Mouse (Mus musculus) kidney, embryonic 14.5 days (tissue): ENCODE results near the gene Parva. TPM values are rescaled to one million over a fixed set of nuclear protein-coding genes. Genes with fewer than 3 reads are reported as not detected.
A peak's percentile ranks its signal among the peaks of the same experiment; 100 is the strongest.

Source experiments
- ATAC-seq: fragments of 200-750 bp; cut with Nextera tagmentation; 2 replicates; pipeline ENCODE4 v1.8.0; 2017; ENCODE audit warnings: moderate number of reproducible peaks, mild to moderate bottlenecking, moderate TSS enrichment, moderate library complexity; ENCODE audit not compliant: low FRiP score, low TSS enrichment
- H3K27ac ChIP-seq: fragments of 300-500 bp; sonication (generic); 2 replicates; pipeline ENCODE4 v1.5.1; 2014; ENCODE audit warnings: low read depth, mild to moderate bottlenecking, low read length, moderate library complexity, mixed read lengths
- H3K27me3 ChIP-seq: fragments of 300-500 bp; sonication (generic); 2 replicates; pipeline ENCODE4 v1.6.1; 2014; ENCODE audit warnings: mild to moderate bottlenecking, low read length; ENCODE audit not compliant: control insufficient read depth, insufficient read depth
- H3K36me3 ChIP-seq: fragments of 300-500 bp; sonication (generic); 2 replicates; pipeline ENCODE4 v1.6.1; 2014; ENCODE audit warnings: low read length, mixed read lengths; ENCODE audit not compliant: control insufficient read depth, insufficient read depth
- H3K4me1 ChIP-seq: fragments of 300-500 bp; sonication (generic); 2 replicates; pipeline ENCODE4 v1.6.1; 2014; ENCODE audit warnings: low read length, mixed read lengths; ENCODE audit not compliant: control insufficient read depth, insufficient read depth
- H3K4me2 ChIP-seq: fragments of 300-500 bp; sonication (generic); replicated peaks from 2 replicates; pipeline ENCODE4 v1.6.1; 2014; ENCODE audit warnings: low read depth, mild to moderate bottlenecking, low read length
- H3K4me3 ChIP-seq: fragments of 300-500 bp; sonication (generic); 2 replicates; pipeline ENCODE4 v1.5.1; 2014; ENCODE audit warnings: mild to moderate bottlenecking, low read length
- H3K9ac ChIP-seq: fragments of 300-500 bp; sonication (generic); 2 replicates; pipeline ENCODE4 v1.6.1; 2014; ENCODE audit warnings: low read depth, mild to moderate bottlenecking, low read length, moderate library complexity
- H3K9me3 ChIP-seq: fragments of 300-500 bp; sonication (generic); 2 replicates; pipeline ENCODE4 v1.6.1; 2016; ENCODE audit warnings: low read length; ENCODE audit not compliant: control insufficient read depth
- WGBS: fragments of 180-500 bp; shearing (Covaris S2); extraction: QIAGEN DNeasy Blood & Tissue Kit; methylation state at CpG from one replicate; pipeline ENCODE4 v1.1.7; 2014; 5-methylcytosine and 5-hydroxymethylcytosine counted together
- polyA plus RNA-seq: library from polyadenylated mRNA; unstranded; fragments of >200 nt; fragmentation: Nextera tagmentation; extraction: Ambion mirVana; gene quantifications from 2 replicates; pipeline ENCODE4 v1.2.1, GENCODE M21; 2014

Gene Parva
- polyA plus RNA-seq, 1 experiment from 2014 or later, result 92.8 TPM

- H3K9ac ChIP-seq, result no peak overlapping the region
- no peak overlapping the region for H3K4me2 ChIP-seq
- no peaks in the 10 kb centered on the region for H3K9me3 ChIP-seq
- H3K27ac ChIP-seq, result peak overlapping the region; percentile 62; the same call in 1 of the 2 replicates
- WGBS, result 76% methylated on average over 1 of the region's 1 CpGs
- H3K4me3 ChIP-seq, result no peak overlapping the region
- H3K27me3 ChIP-seq, result no peaks in the 10 kb centered on the region
- H3K4me1 ChIP-seq, result peaks cover 12% of the 10 kb centered on the region
- no peaks in the 10 kb centered on the region for H3K36me3 ChIP-seq
- no peak for ATAC-seq
Measured at GRCm38 (mm10) chr7:112528059-112528458, 100.8 kb downstream of the Parva start.

- ATAC-seq, result 0 out of 2 replicates have a peak, but pooled peaks have one; percentile 59
- no peak overlapping the region for H3K4me2 ChIP-seq
- WGBS, result 40% methylated on average over 6 of the region's 6 CpGs
Measured at GRCm38 (mm10) chr7:112528582-112529360, 101.5 kb downstream of the Parva start.

GRCm38 (mm10) chr7:112530924-112531323 lies 103.6 kb downstream of the Parva start:
- Histone ChIP-seq H3K36me3 (no peaks in the 10 kb centered on the region), H3K4me1 (peaks cover 32% of the 10 kb centered on the region), H3K4me2 (no peak overlapping the region), H3K27ac (no peak overlapping the region), H3K4me3 (no peak overlapping the region), H3K9ac (no peak overlapping the region), H3K9me3 (no peaks in the 10 kb centered on the region), H3K27me3 (no peaks in the 10 kb centered on the region)
- 63% methylated on average over 5 of the region's 5 CpGs for WGBS
- no peak for ATAC-seq

More at GRCm38 (mm10) chr7:112528582-112529360, 101.5 kb downstream of the Parva start:
- Histone ChIP-seq H3K4me3 (no peak overlapping the region), H3K9me3 (no peaks in the 10 kb centered on the region), H3K4me1 (peaks cover 18% of the 10 kb centered on the region), H3K27me3 (no peaks in the 10 kb centered on the region), H3K9ac (no peak overlapping the region), H3K36me3 (no peaks in the 10 kb centered on the region), H3K27ac (peak overlapping the region; percentile 62; the same call in 1 of the 2 replicates)

GRCm38 (mm10) chr7:112534148-112534547 lies 106.8 kb downstream of the Parva start:
- H3K4me1 ChIP-seq, result peaks cover 20% of the 10 kb centered on the region; the same call in 1 of the 2 replicates
- no peak overlapping the region for H3K4me2 ChIP-seq
- 71% methylated on average over 3 of the region's 3 CpGs for WGBS
- H3K36me3 ChIP-seq, result no peaks in the 10 kb centered on the region
- H3K4me3 ChIP-seq, result no peak overlapping the region
- H3K27me3 ChIP-seq, result no peaks in the 10 kb centered on the region
- H3K27ac ChIP-seq, result no peak overlapping the region
- H3K9me3 ChIP-seq, result no peaks in the 10 kb centered on the region
- no peak overlapping the region for H3K9ac ChIP-seq
- no peak for ATAC-seq

GRCm38 (mm10) chr7:112535408-112535921 lies 108.2 kb downstream of the Parva start:
- Histone ChIP-seq H3K4me2 (no peak overlapping the region), H3K9me3 (no peaks in the 10 kb centered on the region), H3K9ac (peak overlapping the region; percentile 8; the same call in 1 of the 2 replicates), H3K4me1 (peaks cover 20% of the 10 kb centered on the region; the same call in 1 of the 2 replicates), H3K4me3 (no peak overlapping the region), H3K27ac (peak overlapping the region; percentile 27; the same call in 1 of the 2 replicates), H3K27me3 (no peaks in the 10 kb centered on the region), H3K36me3 (no peaks in the 10 kb centered on the region)
- ATAC-seq, result no peak
- 34% methylated on average over 16 of the region's 16 CpGs for WGBS

GRCm38 (mm10) chr7:112549136-112549535 lies 121.8 kb downstream of the Parva start:
- peaks cover 40% of the 10 kb centered on the region for H3K36me3 ChIP-seq
- H3K9ac ChIP-seq, result no peak overlapping the region
- no peaks in the 10 kb centered on the region for H3K27me3 ChIP-seq
- H3K4me1 ChIP-seq, result no peaks in the 10 kb centered on the region
- no peaks in the 10 kb centered on the region for H3K9me3 ChIP-seq
- no peak overlapping the region for H3K4me2 ChIP-seq
- no peak for ATAC-seq
- no peak overlapping the region for H3K4me3 ChIP-seq
- WGBS, result 63% methylated on average over 3 of the region's 3 CpGs
- H3K27ac ChIP-seq, result no peak overlapping the region

- ATAC-seq, result no peak
- H3K36me3 ChIP-seq, result peaks cover 25% of the 10 kb centered on the region
- H3K4me2 ChIP-seq, result no peak overlapping the region
- H3K27ac ChIP-seq, result no peak overlapping the region
- WGBS, result 93% methylated on average over 3 of the region's 3 CpGs
- H3K9ac ChIP-seq, result no peak overlapping the region
- H3K4me3 ChIP-seq, result no peak overlapping the region
- H3K27me3 ChIP-seq, result no peaks in the 10 kb centered on the region
- H3K9me3 ChIP-seq, result no peaks in the 10 kb centered on the region
- H3K4me1 ChIP-seq, result no peaks in the 10 kb centered on the region
Measured at GRCm38 (mm10) chr7:112561504-112561903, 134.2 kb downstream of the Parva start.

GRCm38 (mm10) chr7:112567004-112567403 lies 139.7 kb downstream of the Parva start:
- Histone ChIP-seq H3K4me3 (no peak overlapping the region), H3K9me3 (no peaks in the 10 kb centered on the region), H3K27ac (no peak overlapping the region), H3K4me1 (no peaks in the 10 kb centered on the region), H3K36me3 (peaks cover 20% of the 10 kb centered on the region), H3K27me3 (no peaks in the 10 kb centered on the region), H3K9ac (no peak overlapping the region), H3K4me2 (no peak overlapping the region)
- no peak for ATAC-seq
- WGBS, result 94% methylated on average over 4 of the region's 4 CpGs

GRCm38 (mm10) chr7:112568961-112569360 lies 141.7 kb downstream of the Parva start:
- H3K4me2 ChIP-seq, result no peak overlapping the region
- H3K27ac ChIP-seq, result no peak overlapping the region
- no peak overlapping the region for H3K4me3 ChIP-seq
- H3K9ac ChIP-seq, result no peak overlapping the region
- H3K27me3 ChIP-seq, result no peaks in the 10 kb centered on the region
- H3K4me1 ChIP-seq, result no peaks in the 10 kb centered on the region
- no peak for ATAC-seq
- H3K36me3 ChIP-seq, result peaks cover 21% of the 10 kb centered on the region
- no peaks in the 10 kb centered on the region for H3K9me3 ChIP-seq
- 45% methylated on average over 5 of the region's 5 CpGs for WGBS
